Mouse (Mus musculus) CD8-positive naive resting alpha-beta T cell, adult 2 months (primary cell): Measurements from ENCODE around the gene Slc20a1.

ENCODE experiments used
- DNase-seq, 2 experiments: peaks; one replicate each; pipeline ENCODE4 v3.0.0; 2022; ENCODE audit warnings: low read depth in 2 of 2, low spot score in 2 of 2

Gene Slc20a1

DNA sequence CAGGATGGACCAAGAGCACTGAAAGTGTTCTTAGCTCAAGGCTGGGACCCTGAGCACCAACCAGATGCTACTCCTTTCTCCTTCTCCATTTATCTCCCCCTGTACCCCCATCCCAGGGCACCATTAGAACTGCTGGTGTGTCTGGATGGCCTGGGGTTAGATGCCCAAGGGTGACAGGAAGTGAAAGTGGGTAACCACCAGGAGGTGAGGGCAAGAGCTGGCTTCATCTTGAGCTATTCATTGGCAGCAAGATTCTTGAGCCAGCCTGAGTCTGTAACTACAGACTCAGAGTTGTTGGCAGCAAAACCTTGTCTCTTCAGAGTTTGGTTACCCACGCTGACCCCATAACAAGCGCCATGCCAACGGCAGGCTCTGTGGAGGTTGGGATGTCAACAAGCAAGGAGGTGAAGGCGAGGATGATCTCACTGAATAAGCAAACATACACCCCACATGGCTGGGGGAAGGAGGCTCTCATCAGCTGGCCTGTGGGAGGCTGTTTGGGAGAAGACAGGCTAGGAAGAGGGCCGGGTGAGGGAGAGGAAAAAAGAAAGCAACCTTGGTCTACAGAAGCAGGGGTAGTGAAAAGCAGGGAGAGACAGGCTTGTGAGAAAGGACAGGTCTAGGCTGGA, 12.2 kb upstream of the Slc20a1 start:
- DNase-seq, result no peak

DNA sequence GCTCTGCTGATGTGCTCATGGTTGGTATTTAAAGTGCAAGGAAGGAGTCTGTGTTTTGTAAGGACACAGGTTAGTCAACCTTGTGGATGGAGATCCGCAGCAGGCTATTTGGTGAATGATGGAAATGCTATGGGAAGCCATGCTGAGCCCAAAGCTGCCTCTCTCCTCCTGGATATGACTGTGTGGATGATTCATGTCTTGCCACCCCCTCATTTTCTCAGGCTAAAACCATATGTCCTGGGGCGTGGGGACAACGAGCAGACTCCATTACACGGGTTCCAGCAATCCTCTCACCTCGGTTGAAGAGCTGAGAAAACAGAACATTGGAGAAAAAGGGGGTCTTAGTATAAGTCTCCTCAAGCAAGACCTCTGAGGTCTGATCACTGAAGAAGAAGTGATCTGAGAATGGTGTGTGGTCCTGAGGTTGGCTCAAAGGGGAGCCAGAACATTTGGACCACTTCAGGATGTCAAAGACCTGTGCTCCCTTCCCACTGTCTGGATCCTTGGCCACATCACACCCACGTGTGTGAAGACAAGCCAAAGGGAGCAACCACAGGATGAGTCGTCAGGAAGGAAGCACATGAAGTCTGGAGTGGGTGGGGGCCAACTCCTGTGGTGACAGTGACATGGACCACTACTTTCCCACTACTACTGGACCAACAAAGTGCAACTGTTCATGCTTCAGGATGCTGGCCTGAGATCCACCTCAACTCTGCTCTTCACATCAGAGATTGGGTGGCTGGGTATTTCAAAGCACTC, 6.0 kb upstream of the Slc20a1 start:
- no peak for DNase-seq

DNA sequence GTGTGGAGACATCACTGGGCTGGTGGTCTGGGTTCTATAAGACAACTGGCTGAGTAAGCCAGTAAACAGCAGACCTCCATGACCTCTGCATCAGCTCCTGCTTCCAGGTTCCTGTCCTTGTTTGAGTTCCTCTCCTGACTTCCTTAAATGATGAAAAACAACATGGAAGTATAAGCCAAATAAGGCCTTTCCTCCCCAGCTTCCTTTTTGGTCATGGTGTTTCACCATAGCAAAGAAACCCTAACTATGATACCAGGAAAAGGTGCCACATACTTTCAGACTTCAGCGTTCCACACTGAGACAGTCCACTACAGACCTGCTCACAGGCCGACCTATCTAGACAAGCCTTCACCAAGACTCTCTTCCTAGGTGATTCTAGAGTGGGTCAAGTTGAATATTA, 2.2 kb upstream of the Slc20a1 start:
- DNase-seq, result no peak

DNA sequence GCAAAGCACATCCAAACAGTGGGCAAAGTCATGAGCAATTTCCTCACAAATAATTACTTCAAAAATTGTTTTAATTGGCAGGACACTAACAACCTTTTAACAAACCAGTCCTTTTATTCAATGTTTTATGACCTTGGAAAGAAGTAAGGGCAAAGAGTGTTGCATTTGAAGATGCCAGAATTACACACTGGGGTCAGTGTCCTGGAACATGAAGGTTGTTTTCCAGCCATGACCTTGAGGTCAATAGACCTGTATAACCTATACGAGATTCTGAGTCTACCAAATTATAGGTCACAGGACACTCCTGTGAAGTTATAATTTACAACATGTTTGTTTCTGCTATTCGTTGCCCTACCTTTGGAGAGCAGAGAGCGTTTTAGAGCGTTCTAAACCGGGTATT, 1.4 kb upstream of the Slc20a1 start:
- no peak for DNase-seq

DNA sequence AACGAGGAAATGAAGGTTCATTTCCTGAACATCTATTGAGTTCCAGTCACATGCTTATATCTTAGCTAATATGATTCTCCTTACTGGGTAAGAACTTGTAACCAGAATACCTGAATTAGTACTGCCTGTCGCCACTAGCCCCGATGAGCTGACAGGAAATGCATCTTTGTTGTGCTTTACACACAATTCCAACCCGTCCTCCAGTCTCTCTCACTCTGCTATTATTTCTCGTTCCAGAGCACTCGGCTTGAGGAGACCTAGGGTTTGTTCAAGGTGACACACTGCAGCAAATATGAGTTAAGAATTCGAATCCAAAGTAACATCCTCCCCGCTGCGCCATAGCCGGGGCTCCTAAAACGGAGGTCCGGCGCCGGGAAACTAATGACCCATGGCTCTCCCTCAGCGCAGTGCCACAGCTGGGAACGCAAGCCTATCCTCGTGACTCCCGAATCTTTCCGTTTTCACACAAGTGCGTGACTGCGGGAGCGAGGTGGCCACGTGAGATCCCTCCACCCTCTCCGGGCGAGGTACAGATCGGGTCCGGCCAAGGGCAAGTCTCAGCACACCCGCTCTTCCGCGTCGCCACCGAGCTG, 625 bp upstream of the Slc20a1 start:
- no peak for DNase-seq

DNA sequence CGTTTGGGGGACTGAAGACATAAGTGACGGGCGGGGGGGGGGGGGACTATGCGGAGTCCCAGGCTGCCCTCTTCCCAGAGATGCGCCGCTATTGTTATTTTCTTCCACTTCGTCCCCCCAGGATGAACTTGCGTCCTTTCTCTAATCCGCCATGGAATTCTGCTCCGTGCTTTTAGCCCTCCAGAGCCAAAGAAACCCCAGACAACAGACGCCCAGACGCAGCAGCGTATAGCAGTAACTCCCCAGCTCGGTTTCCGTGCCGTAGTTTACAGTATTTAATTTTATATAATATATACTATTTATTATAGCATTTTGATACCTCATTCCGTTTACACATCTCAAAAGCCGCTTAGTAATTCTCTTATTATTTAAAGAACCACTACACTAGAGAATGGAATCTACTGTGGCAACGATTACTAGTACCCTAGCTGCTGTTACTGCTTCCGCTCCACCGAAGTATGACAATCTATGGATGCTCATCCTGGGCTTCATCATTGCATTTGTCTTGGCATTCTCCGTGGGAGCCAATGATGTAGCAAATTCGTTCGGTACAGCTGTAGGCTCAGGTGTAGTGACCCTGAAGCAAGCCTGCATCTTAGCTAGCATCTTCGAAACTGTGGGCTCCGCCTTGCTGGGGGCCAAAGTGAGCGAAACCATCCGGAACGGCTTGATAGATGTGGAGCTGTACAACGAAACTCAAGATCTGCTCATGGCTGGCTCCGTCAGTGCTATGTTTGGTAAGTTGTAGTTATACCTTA, 943 bp downstream of the Slc20a1 start:
- no peak for DNase-seq

DNA sequence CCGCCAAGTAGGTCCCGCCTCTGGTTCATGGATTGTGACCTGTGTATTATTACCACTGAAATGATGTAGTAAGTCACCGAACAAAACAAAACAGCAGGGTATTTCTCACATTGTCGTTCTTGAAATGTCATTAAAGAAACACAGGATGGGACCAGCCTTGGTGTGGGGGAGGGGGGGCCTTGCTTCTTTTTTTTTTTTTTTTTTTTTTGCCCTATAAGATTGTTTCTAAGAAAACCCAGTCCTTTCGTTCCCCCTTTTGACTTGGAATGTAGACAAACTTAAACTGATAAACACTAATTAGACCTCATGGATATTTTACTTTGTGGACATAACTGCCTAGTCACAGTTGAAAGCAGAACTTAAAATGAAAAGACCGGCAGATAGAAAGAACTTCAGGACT, 6.4 kb downstream of the Slc20a1 start:
- DNase-seq, result no peak

DNA sequence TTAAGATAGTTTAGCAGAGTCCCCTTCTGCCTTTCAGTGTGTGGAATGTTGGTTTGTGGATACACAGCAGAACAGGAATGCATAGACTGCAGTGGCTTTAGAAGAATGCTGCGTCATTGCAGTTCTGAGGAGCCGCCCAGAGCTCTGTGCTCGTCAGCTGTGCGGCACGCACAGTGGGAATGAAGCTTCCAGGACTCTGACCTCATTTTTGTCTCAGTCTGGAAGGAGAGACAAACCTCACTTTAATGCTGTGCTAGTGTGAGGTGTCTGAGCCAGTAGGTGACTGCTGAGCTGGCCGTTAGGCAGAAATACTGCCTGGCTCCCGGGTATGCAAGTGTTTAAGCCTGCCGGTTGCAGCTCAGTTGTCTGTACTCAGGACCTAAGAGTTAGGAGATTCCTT, 8.3 kb downstream of the Slc20a1 start:
- DNase-seq, result no peak

DNA sequence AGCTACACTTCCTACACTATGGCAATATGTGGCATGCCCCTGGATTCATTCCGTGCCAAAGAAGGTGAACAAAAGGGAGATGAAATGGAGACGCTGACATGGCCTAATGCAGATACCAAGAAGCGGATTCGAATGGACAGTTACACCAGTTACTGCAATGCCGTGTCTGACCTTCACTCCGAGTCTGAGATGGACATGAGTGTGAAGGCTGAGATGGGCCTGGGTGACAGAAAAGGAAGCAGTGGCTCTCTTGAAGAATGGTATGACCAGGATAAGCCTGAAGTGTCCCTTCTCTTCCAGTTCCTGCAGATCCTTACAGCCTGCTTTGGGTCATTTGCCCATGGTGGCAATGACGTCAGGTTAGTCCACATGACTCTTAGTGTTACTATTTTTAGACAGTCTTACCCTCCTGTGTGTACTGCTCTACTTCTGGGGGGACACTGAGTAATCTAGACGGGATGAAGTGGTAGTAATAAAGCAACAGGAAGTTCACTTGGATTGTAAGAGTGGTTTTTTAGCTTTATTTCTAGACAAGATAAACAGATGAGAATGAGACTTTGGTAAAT, 9.7 kb downstream of the Slc20a1 start:
- DNase-seq, result no peak

DNA sequence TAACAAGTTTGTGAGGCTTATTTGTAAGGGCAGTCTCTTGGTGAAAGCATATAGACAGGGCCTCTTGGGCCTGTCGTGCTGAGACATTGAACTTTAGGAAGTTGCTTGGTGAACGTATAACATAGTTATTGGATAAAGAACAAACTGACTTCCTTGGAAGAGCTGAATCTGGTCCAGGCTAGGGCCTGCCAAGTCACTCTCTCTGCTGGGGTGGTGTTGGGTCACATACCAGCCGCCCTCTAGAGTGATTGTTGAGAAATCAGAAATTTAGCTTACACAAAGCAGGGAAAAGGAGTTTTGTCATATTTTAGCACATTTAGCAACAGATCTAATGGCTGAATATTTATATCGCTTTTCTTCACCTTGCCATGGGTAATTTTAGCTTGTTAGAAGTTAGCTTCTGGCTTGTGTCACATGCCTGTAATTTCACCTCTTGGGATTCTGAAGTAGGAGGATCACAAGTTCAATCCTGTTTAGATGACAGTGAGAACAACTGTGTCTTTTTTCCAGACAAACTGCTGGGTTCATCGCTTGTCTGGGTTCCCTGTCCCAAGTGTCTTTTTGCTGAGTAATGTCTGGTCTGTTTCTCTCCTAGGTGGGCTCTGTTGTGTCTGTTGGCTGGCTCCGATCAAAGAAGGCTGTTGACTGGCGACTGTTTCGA, 11.7 kb downstream of the Slc20a1 start:
- no peak for DNase-seq

DNA sequence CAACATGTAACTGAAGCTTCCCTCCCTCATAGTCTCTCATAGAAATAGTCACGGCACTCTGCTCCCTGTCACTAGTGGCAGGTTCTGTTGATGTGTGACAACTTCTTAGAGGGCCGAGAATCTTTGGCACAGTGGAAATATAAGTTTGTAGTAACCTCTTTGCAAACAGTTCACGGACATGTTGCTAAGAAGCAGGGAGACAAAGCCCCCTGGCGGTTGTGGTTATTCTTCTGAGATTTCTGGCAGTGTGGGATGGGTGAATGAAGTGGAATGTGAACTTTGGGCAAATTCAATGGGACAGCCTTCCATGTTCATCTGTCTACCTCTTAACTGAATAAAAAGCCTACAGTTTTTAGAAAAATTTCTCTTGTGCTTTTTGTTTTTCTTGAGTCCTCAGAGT, 12.7 kb downstream of the Slc20a1 start:
- no peak for DNase-seq

DNA sequence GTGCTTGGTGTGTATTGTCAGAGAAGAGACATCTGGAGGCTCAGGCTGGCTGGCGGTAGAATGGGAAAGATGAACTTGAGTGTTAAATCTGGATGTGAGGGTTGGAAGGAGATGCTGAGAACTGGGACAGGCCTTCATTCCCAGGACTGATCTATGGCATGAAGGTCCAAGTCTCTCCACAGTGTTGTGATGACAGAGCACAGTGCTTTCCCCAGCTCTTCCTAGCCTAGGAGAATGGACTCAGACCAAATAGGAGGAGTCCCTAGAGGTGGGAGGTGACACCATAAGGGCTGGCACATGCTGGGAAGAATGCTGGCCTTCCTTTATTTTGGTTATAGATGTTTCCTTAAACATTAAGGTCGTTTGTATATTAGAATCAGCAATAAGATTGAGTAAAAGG, 13.4 kb downstream of the Slc20a1 start:
- no peak for DNase-seq

DNA sequence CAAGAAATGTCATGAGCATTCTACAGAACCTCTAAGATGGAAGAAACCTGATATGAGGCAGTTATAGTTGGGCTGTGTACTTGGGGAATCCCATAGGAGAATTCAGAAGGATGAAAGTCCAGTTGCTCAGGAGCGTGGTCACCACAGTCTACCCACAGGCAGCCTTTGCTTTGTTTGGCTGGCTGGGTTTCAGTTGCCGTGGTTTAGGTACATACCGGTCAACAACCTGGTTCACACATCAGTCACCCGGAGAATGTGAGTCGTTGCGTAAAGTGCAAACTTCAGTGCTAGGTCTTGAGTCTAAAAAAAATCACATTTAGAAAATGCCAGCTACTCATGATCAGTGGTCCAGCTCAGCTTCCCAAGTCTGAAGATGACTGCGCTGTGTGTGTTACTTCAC, 14.0 kb downstream of the Slc20a1 start:
- DNase-seq, result no peak

DNA sequence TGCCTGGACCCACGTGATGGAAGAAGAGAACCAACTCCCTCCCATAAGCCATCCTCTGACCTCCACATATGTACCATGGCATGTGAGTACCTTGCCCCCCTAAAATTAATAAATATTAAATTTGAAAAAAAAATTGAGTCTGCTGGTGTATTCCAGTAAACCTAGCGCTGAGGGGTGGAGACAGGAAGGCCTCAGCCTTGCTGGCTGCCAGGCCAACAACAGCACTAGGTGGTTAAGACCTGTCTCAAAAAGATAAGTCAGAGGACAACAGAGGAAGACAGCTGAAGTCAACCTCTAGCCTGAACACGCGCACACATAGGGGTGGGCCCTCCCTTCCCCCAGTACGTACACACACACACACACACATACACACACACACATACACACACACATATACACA, 16.2 kb downstream of the Slc20a1 start:
- DNase-seq, result no peak

DNA sequence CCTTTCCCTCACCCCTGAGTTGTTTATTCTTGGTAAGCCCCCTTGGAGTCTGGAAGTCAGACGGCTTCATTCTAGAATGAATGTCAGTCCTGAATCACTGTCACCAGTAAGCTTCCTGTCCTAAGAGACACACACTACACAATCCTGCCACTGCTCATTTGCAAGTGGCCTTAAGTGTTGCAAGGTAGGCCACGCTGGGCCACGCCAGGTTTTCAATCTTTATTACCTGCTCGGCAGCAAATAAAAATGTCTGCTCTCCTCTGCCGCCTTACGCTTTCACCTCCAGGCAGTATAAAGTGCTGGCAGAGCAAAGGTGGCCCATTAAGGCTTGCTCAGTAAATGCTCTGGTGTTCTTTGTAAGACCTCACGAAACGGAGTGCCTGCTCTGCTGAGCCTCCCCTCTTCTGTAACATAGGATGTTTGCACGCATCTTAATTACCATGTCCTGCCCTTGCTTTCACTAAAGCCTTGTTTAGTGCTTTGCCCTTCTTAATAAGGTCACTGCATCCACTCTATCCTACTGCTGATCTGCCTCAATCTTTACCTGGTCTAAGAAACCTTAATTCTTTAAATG, 19.1 kb downstream of the Slc20a1 start:
- DNase-seq, result no peak

DNA sequence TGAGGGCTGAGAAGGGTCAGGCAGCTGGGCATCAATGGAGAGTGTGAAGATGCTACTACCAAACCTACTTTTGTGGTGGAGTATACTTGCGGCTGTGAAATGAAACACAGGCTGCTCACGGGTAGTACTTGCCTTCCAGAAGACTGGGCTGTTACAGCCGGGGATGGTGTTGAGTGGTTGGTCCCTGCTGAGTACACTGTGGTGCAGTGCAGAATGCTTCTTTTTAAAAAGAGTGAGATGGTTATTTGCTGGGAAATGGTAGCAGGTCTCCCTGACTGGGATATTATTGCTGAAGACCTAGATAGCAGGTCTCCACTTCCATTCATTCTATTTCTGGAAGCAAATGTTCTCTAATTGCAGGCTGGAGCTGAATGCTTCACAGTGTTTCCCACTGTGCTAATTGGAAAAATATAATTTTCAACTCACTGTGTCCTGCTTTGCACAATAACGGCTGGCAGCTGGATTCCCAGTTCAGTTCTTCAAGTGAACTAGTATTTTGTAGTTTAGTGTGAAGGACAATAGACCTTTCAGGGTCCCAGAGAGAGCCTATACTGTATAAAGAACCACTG, 20.1 kb downstream of the Slc20a1 start:
- no peak for DNase-seq

DNA sequence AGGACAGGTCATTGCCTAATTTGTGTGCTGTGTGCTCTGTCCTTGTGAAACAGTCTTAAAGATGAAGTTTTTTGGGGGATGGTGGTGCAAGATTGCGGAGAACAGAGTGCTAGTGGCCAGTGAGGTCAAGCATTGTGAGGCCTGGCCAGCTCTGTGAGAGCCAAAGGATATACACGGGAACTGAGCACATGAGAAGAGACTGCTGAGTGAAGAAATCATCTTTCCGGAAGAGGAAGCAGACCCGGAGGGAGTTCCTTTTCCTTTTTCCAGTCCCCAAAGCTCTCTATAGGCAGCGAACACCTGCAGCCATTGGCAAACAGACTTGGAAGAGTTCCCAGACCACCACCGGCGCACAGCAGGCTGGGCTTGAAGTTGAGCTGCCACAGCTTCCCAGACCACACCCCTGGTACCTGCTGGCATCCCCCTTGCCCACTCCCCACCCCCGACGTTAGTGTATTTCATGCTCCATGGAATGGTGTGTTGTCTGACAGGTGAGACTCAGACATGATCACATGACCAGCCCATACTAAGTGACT, 22.6 kb downstream of the Slc20a1 start:
- DNase-seq, result no peak

DNA sequence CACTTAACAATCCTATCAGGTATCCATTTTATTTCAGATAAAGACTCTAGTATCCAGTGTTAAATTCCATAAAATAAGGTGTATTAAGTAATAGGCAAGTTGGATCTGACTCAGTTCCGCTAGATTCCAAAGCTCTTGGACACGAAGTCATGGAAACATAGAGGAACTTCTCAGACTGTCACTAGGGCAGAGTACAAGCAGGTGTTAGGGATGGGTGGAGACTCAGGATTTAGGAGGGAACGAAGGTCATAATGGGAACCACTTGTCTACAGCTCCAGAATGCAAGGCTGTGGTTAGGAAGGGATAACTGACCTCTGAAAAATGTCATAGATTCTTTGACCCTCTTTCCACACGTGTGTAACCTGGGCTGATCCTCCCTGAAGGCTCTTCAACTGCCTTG, 25.6 kb downstream of the Slc20a1 start:
- DNase-seq, result no peak

DNA sequence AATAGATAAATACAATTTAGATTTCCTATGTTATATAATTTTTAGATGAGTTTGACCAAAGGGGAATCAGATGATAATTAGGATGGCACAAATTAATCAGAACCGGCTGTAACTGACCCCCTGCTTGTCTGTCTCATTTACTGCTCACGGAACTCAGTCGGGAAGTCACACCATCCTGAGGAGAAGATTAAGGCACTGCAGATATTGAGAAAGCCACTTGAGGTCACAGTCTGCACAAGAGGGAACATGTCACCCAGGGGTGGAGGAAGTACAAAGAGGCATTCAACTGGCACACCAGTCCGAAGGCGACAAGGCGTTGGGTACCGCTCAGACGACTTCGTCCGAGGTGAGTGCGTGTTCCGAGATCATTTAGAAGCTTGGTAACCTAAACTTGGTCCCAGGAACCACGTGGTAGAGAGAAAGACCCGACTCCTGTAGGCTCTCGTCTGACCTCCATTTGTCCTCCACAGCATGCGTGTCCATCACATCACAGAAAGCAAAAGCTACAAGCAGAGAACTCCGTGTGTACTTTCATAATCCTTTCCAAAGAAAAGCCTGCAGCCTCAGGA, 26.8 kb downstream of the Slc20a1 start:
- DNase-seq, result no peak
